Mouse (Mus musculus) limb, embryonic 15.5 days (tissue): Measurements from ENCODE around the gene Smyd3. TPM values are rescaled to one million over a fixed set of nuclear protein-coding genes. Genes with fewer than 3 reads are reported as not detected.
"Not testable (repeated sequence)": the region's sequence is repeated elsewhere in the genome, so short reads cannot be mapped to it uniquely, and the experiment has no call there.

Experiments
- ATAC-seq: fragments of 200-750 bp; cut with Nextera tagmentation; 2 replicates; pipeline ENCODE4 v1.8.0; 2017; ENCODE audit warnings: low read depth, moderate TSS enrichment; ENCODE audit not compliant: insufficient number of reproducible peaks, low FRiP score, low TSS enrichment
- H3K27ac ChIP-seq: fragments of 300-500 bp; sonication (generic); 2 replicates; pipeline ENCODE4 v1.5.1; 2015; ENCODE audit warnings: moderate library complexity, mild to moderate bottlenecking, inconsistent platforms
- H3K27me3 ChIP-seq: fragments of 300-500 bp; sonication (generic); 2 replicates; pipeline ENCODE4 v1.6.1; 2015; ENCODE audit warnings: inconsistent platforms
- H3K36me3 ChIP-seq: fragments of 300-500 bp; sonication (generic); 2 replicates; pipeline ENCODE4 v1.6.1; 2015; ENCODE audit warnings: inconsistent platforms
- H3K4me1 ChIP-seq: fragments of 300-500 bp; sonication (generic); 2 replicates; pipeline ENCODE4 v1.6.1; 2015; ENCODE audit warnings: inconsistent platforms
- H3K4me2 ChIP-seq: fragments of 300-500 bp; sonication (generic); 2 replicates; pipeline ENCODE4 v1.6.1; 2015; ENCODE audit warnings: mild to moderate bottlenecking, inconsistent platforms
- H3K4me3 ChIP-seq: fragments of 300-500 bp; sonication (generic); 2 replicates; pipeline ENCODE4 v1.5.1; 2015; ENCODE audit warnings: mild to moderate bottlenecking, inconsistent platforms
- H3K9ac ChIP-seq: fragments of 300-500 bp; sonication (generic); 2 replicates; pipeline ENCODE4 v1.6.1; 2015; ENCODE audit warnings: inconsistent platforms
- H3K9me3 ChIP-seq: fragments of 300-500 bp; sonication (generic); 2 replicates; pipeline ENCODE4 v1.6.1; 2016; ENCODE audit warnings: inconsistent platforms
- whole genome bisulfite sequencing: fragments of 180-500 bp; shearing (Covaris S2); methylation state at CpG from one replicate; pipeline ENCODE4 v1.1.7; 2015; 5-methylcytosine and 5-hydroxymethylcytosine counted together
- polyA plus RNA-seq: library from polyadenylated mRNA; unstranded; fragments of >200 nt; fragmentation: Nextera tagmentation; extraction: Ambion mirVana; gene quantifications from 2 replicates; pipeline ENCODE4 v1.2.1, GENCODE M21; 2015

Smyd3 gene
- polyA plus RNA-seq, 1 experiment from 2014 or later: 19.2 TPM

DNA sequence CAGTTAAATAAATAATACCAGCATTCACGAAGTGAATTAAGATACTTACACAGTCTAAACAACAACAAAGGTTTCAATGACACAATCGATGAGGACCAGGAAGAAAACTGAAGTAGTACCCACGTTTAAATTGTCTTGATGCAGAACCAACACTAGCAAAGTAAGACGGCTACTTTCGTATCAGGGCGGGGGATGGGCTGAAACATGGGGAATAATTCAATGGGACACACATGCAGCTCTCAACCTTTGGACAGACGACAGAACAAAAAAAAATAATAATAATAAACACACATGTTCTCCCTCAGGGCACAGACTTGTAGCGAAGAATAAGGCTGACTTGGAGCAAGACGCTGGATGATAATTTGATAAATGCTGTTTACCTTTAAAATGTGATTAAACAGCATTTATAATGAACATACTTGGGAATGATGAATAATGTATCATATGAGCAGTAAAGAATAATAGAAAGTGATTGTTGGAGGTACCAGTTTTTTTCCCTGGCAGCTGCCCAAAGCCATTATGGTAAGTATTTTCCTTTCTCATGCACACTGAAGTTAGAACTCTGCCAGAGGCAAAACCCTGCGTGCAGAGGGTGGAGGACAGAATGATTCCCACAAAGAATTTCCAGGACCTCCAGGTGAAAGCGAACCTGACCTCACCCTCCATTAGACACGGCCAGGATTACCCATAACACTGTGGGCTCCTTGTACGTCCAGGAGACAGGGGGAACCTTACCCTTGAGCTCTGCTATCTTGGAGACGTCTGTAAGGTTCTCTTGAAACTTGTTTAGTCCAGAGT, 340.8 kb downstream of the Smyd3 start:
- no peaks in the 10 kb centered on the region for H3K36me3 ChIP-seq
- no peak overlapping the region for H3K27ac ChIP-seq
- ATAC-seq: no peak
- H3K4me2 ChIP-seq: no peak overlapping the region
- no peaks in the 10 kb centered on the region for H3K9me3 ChIP-seq
- no peaks in the 10 kb centered on the region for H3K27me3 ChIP-seq
- no peak overlapping the region for H3K4me3 ChIP-seq
- peaks cover 5% of the 10 kb centered on the region; the same call in 1 of the 2 replicates for H3K4me1 ChIP-seq
- 36% methylated on average over 14 of the region's 14 CpGs for whole genome bisulfite sequencing
- H3K9ac ChIP-seq: no peak overlapping the region

DNA sequence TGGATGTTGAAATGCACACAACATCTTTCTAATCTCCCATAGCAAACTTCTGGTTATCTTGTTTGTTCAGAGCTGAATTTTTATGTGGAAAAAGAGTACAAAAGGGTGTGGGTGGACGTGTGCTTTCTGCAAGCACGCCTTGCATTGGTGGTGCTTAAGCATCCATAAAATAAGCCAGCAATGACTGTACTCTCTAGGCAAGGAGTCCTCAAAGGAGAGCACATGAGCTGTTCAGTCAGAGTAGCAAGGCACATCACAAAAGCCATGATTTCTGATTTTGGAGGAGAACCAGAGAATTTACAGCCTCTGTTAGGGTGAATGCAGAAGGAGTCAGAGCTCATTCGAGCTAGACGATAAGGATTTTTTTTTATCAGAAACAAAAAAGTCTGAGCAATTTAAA, 343.6 kb downstream of the Smyd3 start:
- ATAC-seq: no peak
- no peaks in the 10 kb centered on the region for H3K27me3 ChIP-seq
- no peak overlapping the region for H3K4me2 ChIP-seq
- no peaks in the 10 kb centered on the region for H3K36me3 ChIP-seq
- no peak overlapping the region for H3K27ac ChIP-seq
- no peaks in the 10 kb centered on the region for H3K9me3 ChIP-seq
- WGBS: 54% methylated on average over 4 of the region's 4 CpGs
- H3K4me1 ChIP-seq: peaks cover 5% of the 10 kb centered on the region; the same call in 1 of the 2 replicates
- H3K4me3 ChIP-seq: no peak overlapping the region
- no peak overlapping the region for H3K9ac ChIP-seq

DNA sequence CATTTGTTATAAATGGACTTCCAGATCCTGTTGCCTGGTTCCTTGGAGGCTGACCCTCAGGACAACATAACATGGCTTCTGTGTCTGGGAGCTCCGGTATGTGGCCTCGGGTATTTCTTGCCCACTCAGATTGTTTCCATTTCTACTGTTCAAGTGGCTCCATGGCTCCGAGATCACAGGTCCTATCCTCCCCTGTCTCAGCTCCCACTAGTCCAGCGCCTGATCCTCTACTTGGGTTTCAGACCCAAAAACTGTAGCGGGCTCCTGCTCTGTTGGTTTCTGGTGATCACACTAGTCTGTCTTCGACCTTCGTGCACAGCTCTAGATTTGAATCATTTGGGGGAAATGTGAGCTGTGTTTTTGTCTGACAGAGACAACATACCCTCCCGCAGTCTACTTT, 347.3 kb downstream of the Smyd3 start:
- no peak overlapping the region for H3K9ac ChIP-seq
- H3K27ac ChIP-seq: no peak overlapping the region
- H3K4me1 ChIP-seq: no peaks in the 10 kb centered on the region
- H3K27me3 ChIP-seq: no peaks in the 10 kb centered on the region
- H3K4me3 ChIP-seq: no peak overlapping the region
- no peak for ATAC-seq
- no peak overlapping the region for H3K4me2 ChIP-seq
- no peaks in the 10 kb centered on the region for H3K36me3 ChIP-seq
- 88% methylated on average over 8 of the region's 8 CpGs for WGBS
- H3K9me3 ChIP-seq: no peaks in the 10 kb centered on the region

DNA sequence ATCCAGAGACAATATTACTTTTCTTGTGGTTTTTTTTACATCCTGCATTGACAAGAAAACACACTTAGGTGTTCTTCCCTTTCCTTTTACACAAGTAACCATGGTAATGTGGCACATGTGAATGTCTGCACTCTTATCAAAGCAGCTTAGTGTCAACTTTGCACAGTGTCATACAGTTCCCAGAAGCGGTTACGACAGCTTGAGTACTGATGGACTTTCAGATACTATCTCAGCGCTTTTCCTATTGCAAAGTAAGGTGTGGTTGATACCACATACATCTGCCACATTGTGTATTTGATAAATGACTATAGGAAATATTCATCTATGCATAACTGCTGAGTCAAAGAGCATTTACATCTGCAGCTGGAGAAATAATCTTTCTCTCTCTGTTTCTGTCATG, 348.1 kb downstream of the Smyd3 start:
- WGBS: 82% methylated on average over 3 of the region's 3 CpGs
- no peaks in the 10 kb centered on the region for H3K36me3 ChIP-seq
- no peak overlapping the region for H3K9ac ChIP-seq
- ATAC-seq: no peak
- H3K27me3 ChIP-seq: no peaks in the 10 kb centered on the region
- H3K9me3 ChIP-seq: no peaks in the 10 kb centered on the region
- no peak overlapping the region for H3K27ac ChIP-seq
- H3K4me2 ChIP-seq: no peak overlapping the region
- H3K4me3 ChIP-seq: no peak overlapping the region
- no peaks in the 10 kb centered on the region for H3K4me1 ChIP-seq

DNA sequence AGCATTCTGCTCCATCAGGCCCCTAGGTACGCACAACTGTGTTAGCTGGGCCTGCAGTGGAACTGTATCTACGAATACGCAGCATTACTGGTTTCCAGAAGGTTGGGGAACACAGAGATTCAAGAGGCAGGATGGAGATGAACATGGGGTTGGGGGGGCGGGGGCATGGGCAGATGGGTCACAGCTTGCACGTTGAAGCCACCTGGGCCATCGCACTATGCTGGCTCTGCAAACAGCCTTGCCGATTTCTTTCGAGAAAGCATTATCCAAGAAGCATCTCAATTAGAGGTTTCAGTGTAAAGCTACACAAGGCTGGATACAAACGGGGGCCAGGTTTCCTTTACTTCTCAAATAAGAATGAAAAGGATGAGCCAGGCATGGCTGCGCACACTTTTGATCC, 348.7 kb downstream of the Smyd3 start:
- H3K36me3 ChIP-seq: no peaks in the 10 kb centered on the region
- H3K4me2 ChIP-seq: no peak overlapping the region
- no peak overlapping the region for H3K27ac ChIP-seq
- no peak overlapping the region for H3K9ac ChIP-seq
- WGBS: 81% methylated on average over 10 of the region's 10 CpGs
- H3K9me3 ChIP-seq: no peaks in the 10 kb centered on the region
- H3K4me3 ChIP-seq: no peak overlapping the region
- no peak for ATAC-seq
- H3K4me1 ChIP-seq: no peaks in the 10 kb centered on the region
- H3K27me3 ChIP-seq: no peaks in the 10 kb centered on the region

DNA sequence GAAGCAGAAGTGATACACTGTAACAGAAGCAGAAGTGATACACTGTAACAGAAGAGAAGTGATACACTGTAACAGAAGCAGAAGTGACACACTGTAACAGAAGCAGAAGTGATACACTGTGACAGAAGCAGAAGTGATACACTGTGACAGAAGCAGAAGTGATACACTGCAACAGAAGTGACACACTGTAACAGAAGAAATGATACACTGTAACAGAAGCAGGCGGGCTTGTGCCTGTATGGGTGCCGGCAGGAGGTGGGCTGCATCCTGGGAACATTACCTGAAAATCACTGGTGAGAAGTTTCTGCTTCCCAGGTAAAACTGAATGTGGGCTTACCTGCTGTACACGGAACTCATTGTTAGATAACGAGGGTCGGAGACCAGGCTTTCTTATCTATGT, 353.6 kb downstream of the Smyd3 start:
- ATAC-seq, H3K36me3 ChIP-seq, H3K4me2 ChIP-seq, H3K9ac ChIP-seq, H3K4me1 ChIP-seq, H3K4me3 ChIP-seq, H3K27me3 ChIP-seq, H3K27ac ChIP-seq, H3K9me3 ChIP-seq: not testable (repeated sequence)
- WGBS: 86% methylated on average over 5 of the region's 5 CpGs

DNA sequence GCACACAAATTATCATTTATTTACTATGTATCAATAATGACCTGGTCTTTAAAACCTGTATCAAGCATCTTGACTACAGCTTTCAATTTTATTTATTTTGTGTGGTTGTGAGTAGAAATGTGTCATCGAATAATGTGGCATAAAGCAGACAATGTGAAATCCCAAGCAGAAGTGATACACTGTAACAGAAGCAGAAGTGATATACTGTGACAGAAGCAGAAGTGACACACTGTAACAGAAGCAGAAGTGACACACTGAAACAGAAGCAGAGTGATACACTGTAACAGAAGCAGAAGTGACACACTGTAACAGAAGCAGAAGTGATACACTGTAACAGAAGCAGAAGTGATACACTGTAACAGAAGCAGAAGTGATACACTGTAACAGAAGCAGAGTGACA, 355.1 kb downstream of the Smyd3 start:
- H3K27ac ChIP-seq, H3K36me3 ChIP-seq, H3K4me1 ChIP-seq, H3K27me3 ChIP-seq, H3K4me3 ChIP-seq, H3K9me3 ChIP-seq, H3K4me2 ChIP-seq, ATAC-seq, H3K9ac ChIP-seq: not testable (repeated sequence)
- WGBS: 90% methylated on average over 1 of the region's 1 CpGs

DNA sequence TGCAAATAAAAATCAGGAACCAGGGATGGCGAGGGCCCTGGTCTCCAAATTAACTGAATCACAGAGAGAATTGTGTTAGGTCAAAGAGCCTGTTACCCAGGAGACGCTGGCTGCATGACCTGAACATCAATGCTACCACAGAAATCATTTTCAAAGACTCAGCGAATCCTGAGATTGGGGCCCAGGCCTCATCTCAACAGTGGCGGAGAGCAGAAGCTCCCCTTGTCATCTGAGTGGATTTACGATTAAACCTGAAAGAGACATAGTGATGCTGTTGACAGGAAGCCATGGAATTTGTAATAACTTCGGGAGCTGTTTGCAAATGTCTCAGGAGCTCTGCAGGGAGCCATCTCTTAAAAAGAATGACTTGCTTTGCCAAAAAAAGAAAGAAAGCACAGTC, 355.9 kb downstream of the Smyd3 start:
- 38% methylated on average over 6 of the region's 6 CpGs for WGBS

DNA sequence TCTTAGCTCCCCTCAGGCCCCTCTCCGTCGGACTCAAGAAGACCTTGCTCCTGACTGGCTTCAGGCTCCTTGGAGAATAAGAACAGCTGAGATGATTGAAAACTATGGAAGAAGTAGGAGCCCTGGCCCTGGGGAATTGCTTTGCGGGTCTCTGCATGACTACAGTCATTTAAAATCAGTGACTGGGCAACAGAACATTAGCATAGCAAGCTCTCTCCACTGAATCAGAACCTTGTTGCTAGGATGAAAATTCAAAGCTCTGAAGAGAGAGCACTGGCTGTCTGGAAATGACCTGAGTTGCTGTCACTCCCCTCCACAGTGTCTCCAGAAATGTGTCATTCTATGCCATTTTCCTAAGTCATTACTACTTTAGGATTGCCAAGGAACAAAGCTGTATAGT, 357.1 kb downstream of the Smyd3 start:
- H3K27ac ChIP-seq: no peak overlapping the region
- no peak overlapping the region for H3K4me3 ChIP-seq
- no peak overlapping the region for H3K9ac ChIP-seq
- ATAC-seq: no peak
- no peaks in the 10 kb centered on the region for H3K36me3 ChIP-seq
- no peaks in the 10 kb centered on the region for H3K9me3 ChIP-seq
- H3K4me2 ChIP-seq: no peak overlapping the region
- WGBS: 65% methylated on average over 3 of the region's 3 CpGs
- H3K27me3 ChIP-seq: no peaks in the 10 kb centered on the region
- peaks cover 3% of the 10 kb centered on the region; the same call in 1 of the 2 replicates for H3K4me1 ChIP-seq

More for the DNA sequence above, 355.9 kb downstream of the Smyd3 start:
- Histone ChIP-seq H3K9me3 (no peaks in the 10 kb centered on the region), H3K9ac (no peak overlapping the region), H3K27ac (no peak overlapping the region), H3K27me3 (no peaks in the 10 kb centered on the region), H3K4me1 (peaks cover 3% of the 10 kb centered on the region; the same call in 1 of the 2 replicates), H3K4me3 (no peak overlapping the region), H3K36me3 (no peaks in the 10 kb centered on the region), H3K4me2 (no peak overlapping the region)
- ATAC-seq: no peak

DNA sequence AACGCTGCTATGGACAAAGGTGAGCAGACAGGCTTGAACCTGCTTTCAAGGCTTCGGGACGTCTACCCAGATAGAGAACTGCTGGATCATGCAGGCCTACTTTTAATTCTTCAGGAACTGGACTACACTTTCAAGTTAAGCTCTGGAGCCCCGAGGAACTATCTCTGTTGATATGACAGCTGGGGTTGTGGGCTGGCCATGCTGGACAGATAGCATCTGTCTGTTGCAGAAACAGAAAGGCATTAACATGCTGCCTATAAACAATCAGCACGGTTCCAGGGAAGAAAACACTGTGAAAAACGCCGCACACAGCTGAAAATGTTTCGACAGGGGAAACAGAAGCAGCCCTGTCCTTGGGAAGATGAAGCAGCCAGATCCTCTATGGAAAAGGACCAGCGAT, 365.5 kb downstream of the Smyd3 start:
- Histone ChIP-seq H3K9me3 (no peaks in the 10 kb centered on the region), H3K36me3 (no peaks in the 10 kb centered on the region), H3K4me3 (no peak overlapping the region), H3K27ac (no peak overlapping the region), H3K27me3 (no peaks in the 10 kb centered on the region), H3K9ac (no peak overlapping the region), H3K4me1 (0 out of 2 replicates have a peak, but pooled peaks cover 4% of the 10 kb centered on the region), H3K4me2 (no peak overlapping the region)
- ATAC-seq: no peak
- 75% methylated on average over 9 of the region's 9 CpGs for WGBS

DNA sequence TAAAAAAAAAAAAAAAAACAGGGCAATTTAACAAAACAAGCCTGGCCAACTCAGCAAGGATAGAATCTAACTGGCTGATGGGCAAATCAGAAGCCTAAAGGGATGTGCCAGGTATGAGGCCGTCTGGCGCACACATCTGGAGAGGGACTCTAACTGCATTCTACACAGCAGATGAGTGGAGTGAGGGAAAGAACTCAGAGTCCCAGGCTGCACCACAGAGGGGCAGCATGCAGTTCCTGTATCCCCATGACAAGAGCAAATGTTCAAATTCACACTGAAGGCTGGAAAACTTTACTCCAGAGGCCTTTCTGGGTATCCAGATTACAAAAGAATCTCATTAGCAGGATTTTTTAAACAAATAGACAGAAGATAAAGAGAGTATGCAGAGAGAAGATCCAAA, 366.6 kb downstream of the Smyd3 start:
- H3K27me3 ChIP-seq: no peaks in the 10 kb centered on the region
- ATAC-seq: no peak
- no peak overlapping the region for H3K4me2 ChIP-seq
- H3K4me1 ChIP-seq: peaks cover 9% of the 10 kb centered on the region; the same call in 1 of the 2 replicates
- no peaks in the 10 kb centered on the region for H3K9me3 ChIP-seq
- H3K27ac ChIP-seq: no peak overlapping the region
- H3K9ac ChIP-seq: no peak overlapping the region
- no peaks in the 10 kb centered on the region for H3K36me3 ChIP-seq
- 38% methylated on average over 2 of the region's 2 CpGs for WGBS
- no peak overlapping the region for H3K4me3 ChIP-seq

DNA sequence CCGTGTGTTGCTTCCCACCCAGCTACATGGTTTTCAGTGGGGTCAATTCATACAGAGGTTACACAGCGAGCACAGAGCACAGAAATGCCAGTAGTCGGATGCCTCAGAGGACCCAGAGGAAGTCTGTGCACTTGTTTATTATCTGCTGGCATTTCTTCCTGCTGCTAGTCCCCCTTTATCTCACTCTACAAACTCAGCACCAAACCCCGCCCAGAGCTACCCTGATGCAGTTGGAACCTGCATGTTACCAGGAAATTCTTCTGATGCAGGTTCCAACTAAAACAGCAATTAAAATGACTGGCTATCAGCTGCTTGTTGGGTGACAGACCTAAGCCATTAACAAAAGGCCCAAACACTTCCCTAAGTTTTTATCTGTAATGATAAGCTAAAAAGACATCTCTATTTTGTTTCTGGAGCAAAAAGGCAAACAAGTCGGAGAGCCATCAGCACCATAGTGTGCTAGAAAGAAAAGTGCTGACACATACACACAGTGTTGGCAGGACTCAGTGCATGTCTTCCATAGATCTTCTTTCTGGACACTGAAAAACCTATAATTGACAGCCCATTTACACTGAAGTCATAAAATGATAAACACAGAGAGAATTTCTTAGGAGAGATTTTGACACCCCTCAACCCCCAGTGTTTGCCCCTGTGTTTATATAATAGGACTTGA, 368.2 kb downstream of the Smyd3 start:
- H3K4me3 ChIP-seq: no peak overlapping the region
- no peak overlapping the region for H3K9ac ChIP-seq
- WGBS: 75% methylated on average over 5 of the region's 5 CpGs
- 0 out of 2 replicates have a peak, but pooled peaks cover 3% of the 10 kb centered on the region for H3K27me3 ChIP-seq
- no peak for ATAC-seq
- H3K36me3 ChIP-seq: no peaks in the 10 kb centered on the region
- peaks cover 18% of the 10 kb centered on the region; the same call in 1 of the 2 replicates for H3K4me1 ChIP-seq
- H3K9me3 ChIP-seq: no peaks in the 10 kb centered on the region
- no peak overlapping the region for H3K4me2 ChIP-seq
- no peak overlapping the region for H3K27ac ChIP-seq
